Mouse (Mus musculus): ENCODE data around the gene Mpz. TPM values are rescaled to one million over a fixed set of nuclear protein-coding genes. Genes with fewer than 3 reads are reported as not detected.

Mpz gene
- polyA plus RNA-seq, 1 experiment from 2014 or later, result 7.7 TPM

DNA sequence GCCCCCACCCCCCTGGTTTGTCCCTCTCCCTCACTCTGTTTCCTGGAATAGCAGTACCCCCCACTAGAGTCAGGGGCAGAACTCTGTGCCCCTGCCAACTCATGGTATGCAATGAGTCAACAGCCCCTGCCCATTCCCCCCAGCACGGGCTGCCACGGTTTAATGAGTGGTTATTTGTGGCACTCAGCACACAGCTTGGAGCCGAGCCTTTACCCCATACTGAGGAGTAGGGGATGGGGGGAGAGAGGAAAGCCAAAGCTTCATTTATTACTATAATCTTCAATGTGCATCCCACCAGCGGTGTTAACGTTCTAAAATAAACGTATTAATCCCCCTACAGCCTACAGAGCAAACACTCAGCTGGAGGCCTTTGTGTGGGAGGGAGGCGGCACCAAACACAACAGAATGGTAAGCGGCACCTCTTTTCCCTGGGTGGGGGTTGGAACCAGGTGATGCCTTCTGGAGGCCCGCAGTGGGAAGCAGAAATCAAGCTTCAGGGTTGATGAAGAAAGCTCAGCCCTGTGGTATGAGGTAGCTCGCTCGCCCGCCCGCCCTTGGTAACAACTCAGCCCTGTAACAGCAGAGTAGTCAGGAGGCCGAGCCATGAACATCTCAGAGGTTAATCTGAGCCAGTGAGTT is 39.1 kb downstream of the Mpz start:
- Histone ChIP-seq H3K4me3 (no peak overlapping the region), H3K9me3 (no peaks in the 10 kb centered on the region), H3K9ac (no peak overlapping the region), H3K36me3 (no peaks in the 10 kb centered on the region), H3K27me3 (peaks cover 40% of the 10 kb centered on the region), H3K4me2 (peak overlapping the region; percentile 7), H3K4me1 (peaks cover 38% of the 10 kb centered on the region), H3K27ac (peak overlapping the region; percentile 66; the same call in 1 of the 2 replicates)
- WGBS, result 35% methylated on average over 14 of the region's 14 CpGs
- peak; percentile 69 for ATAC-seq (ENCODE audit: insufficient number of reproducible peaks, insufficient read depth, low FRiP score, low TSS enrichment, low read depth)

- Histone ChIP-seq H3K9me3 (no peaks in the 10 kb centered on the region), H3K36me3 (no peaks in the 10 kb centered on the region), H3K4me2 (no peak overlapping the region), H3K27ac (no peak overlapping the region), H3K4me1 (peaks cover 49% of the 10 kb centered on the region), H3K4me3 (no peak overlapping the region), H3K27me3 (peaks cover 52% of the 10 kb centered on the region), H3K9ac (no peak overlapping the region)
- WGBS, result 92% methylated on average over 9 of the region's 9 CpGs
- no peak for ATAC-seq (ENCODE audit: insufficient number of reproducible peaks, insufficient read depth, low FRiP score, low TSS enrichment, low read depth)
These were observed 40.3 kb downstream of the Mpz start for GRCm38 (mm10) chr1:171190832-171191231.

DNA sequence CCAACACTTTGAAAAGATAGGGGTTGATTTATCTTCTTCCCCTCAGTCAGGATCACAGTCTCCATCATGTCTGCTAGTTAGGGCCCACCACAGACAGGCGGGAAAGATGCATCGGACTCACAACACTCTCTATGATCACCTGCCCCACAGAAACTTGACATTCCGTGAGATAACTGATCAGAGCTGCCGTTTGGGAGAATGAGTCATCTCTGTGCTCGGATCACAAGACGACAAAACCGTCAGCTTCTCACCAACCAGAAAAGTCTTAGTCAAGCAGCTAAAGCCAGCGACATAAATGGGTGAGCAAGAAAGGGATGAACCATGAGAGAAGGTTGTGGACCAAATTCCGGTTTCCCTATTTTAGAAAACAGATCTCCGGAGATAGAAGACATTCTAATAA is 41.8 kb downstream of the Mpz start:
- Histone ChIP-seq H3K9me3 (no peaks in the 10 kb centered on the region), H3K9ac (no peak overlapping the region), H3K4me3 (no peak overlapping the region), H3K4me1 (peaks cover 53% of the 10 kb centered on the region), H3K27me3 (peaks cover 65% of the 10 kb centered on the region), H3K27ac (no peak overlapping the region), H3K36me3 (no peaks in the 10 kb centered on the region), H3K4me2 (no peak overlapping the region)
- ATAC-seq (ENCODE audit: insufficient number of reproducible peaks, insufficient read depth, low FRiP score, low TSS enrichment, low read depth), result no peak
- 43% methylated on average over 10 of the region's 10 CpGs for WGBS

- 2% methylated on average over 18 of the region's 18 CpGs for WGBS
- Histone ChIP-seq H3K4me2 (peak overlapping the region; percentile 49), H3K27ac (no peak overlapping the region), H3K9ac (peak overlapping the region; percentile 55; the same call in 1 of the 2 replicates), H3K4me1 (peaks cover 50% of the 10 kb centered on the region), H3K27me3 (peaks cover 69% of the 10 kb centered on the region), H3K9me3 (no peaks in the 10 kb centered on the region), H3K4me3 (peak overlapping the region; percentile 27), H3K36me3 (no peaks in the 10 kb centered on the region)
- no peak for ATAC-seq (ENCODE audit: insufficient number of reproducible peaks, insufficient read depth, low FRiP score, low TSS enrichment, low read depth)
These were observed 42.8 kb downstream of the Mpz start for GRCm38 (mm10) chr1:171193093-171193840.

- Histone ChIP-seq H3K27ac (no peak overlapping the region), H3K4me3 (peak overlapping the region; percentile 27), H3K4me1 (peaks cover 43% of the 10 kb centered on the region), H3K9me3 (no peaks in the 10 kb centered on the region), H3K9ac (no peak overlapping the region), H3K36me3 (no peaks in the 10 kb centered on the region), H3K27me3 (peaks cover 69% of the 10 kb centered on the region), H3K4me2 (peak overlapping the region; percentile 49)
- ATAC-seq (ENCODE audit: insufficient number of reproducible peaks, insufficient read depth, low FRiP score, low TSS enrichment, low read depth), result no peak
- WGBS, result 13% methylated on average over 11 of the region's 11 CpGs
These were observed 43.7 kb downstream of the Mpz start for GRCm38 (mm10) chr1:171193911-171194830.

DNA sequence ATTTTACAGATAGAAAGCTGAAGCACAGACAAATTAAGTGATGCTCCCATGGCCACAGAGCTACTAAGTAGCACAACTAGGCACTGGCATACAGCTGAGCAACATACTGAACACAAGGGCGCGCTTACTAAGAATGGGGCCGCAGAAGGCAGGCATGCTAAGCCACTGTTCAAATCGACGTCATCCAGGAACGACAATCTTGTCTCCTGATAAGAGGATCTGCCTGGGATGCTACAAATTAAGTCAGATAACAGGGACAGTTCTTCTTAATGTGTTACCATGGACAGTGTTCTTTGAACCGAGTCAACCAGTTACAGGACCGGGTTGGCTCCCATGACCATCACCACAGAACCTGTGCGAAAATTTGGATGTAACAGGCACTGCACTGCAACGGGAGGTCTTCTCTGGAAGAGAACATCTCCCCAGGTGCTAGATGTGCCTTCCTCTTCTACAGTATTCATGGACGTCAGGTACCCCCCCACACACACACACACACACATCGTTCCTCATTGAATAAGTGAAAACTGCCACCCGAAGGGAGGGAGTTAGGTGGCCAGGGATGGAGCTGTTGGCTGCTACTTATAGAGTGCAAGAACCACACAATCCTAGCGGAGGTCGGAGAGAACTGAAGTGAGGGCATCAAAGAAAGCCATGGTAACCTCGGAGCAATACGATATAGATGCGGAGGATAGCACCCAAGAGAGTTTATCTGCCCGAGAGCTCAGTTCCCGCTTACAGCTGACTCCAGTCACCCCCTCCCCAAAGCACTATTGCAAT is 44.7 kb downstream of the Mpz start:
- peaks cover 72% of the 10 kb centered on the region for H3K27me3 ChIP-seq
- 5% methylated on average over 20 of the region's 20 CpGs for WGBS
- peak overlapping the region; percentile 59 for H3K4me3 ChIP-seq
- H3K4me1 ChIP-seq, result peaks cover 35% of the 10 kb centered on the region
- no peaks in the 10 kb centered on the region for H3K9me3 ChIP-seq
- 0 out of 2 replicates have a peak, but pooled peaks have one; percentile 32 for ATAC-seq (ENCODE audit: insufficient number of reproducible peaks, insufficient read depth, low FRiP score, low TSS enrichment, low read depth)
- H3K36me3 ChIP-seq, result no peaks in the 10 kb centered on the region
- H3K9ac ChIP-seq, result peak overlapping the region; percentile 70
- H3K27ac ChIP-seq, result no peak overlapping the region
- peak overlapping the region; percentile 97 for H3K4me2 ChIP-seq

DNA sequence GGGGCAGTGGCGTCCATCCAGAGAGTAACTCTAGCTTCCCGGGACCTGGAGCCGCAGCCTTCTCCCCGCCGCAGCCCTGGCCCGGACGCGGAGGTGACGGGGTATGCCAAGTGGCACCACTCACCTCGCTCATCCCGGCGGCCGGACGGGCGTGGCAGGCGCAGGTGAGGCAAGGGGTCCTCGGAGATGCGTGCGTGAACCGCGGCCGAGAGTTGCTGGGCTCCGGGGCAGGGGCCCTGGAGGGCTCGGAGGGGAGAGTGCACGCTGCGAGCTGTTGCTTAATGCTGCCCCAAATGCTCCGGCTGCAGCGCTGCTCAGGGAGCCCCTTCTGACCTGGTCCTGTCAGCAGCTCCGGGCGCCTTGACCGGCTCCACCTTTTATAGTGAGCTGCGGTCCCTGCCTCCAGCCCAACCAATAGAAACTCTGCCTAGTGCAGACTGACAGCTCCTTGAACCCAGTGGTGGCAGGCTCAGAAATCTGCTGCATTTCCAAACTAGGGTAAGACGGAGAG is 45.4 kb downstream of the Mpz start, which contains the start of gene Pcp4l1:
TSS of gene Pcp4l1 (minus strand) at position 382 of the 511 bp plus-strand sequence.
- Histone ChIP-seq H3K36me3 (no peaks in the 10 kb centered on the region), H3K27ac (no peak within 1 kb of the TSS), H3K4me2 (peak within 1 kb of the TSS; percentile 97), H3K4me1 (peaks cover 35% of the 10 kb centered on the region), H3K27me3 (peaks cover 69% of the 10 kb centered on the region), H3K9me3 (no peaks in the 10 kb centered on the region), H3K4me3 (peak within 1 kb of the TSS; percentile 59), H3K9ac (peak within 1 kb of the TSS; percentile 70)
- ATAC-seq (ENCODE audit: insufficient number of reproducible peaks, insufficient read depth, low FRiP score, low TSS enrichment, low read depth), result no peak
- WGBS, result under 1% methylated on average over 33 of the region's 33 CpGs

DNA sequence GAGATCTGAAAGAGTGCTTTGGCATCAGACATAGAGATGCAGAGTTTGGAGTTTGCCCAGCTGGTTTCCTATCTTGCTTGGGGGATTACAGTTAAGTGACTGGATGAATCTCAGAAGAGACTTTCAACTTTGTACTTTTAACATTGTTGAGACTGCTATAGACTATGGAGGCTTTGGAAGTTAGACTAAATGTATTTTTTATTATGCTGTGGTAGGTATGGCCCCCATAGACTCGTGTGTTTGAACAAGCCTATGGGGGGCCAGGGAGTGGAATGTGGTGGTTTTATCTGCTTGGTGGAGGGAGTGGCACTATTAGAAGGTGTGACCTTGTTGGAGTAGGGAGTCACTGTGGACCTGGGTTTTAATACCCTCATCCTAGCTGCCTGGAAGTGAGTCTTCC is 49.0 kb downstream of the Mpz start:
- peaks cover 33% of the 10 kb centered on the region for H3K27me3 ChIP-seq
- no peaks in the 10 kb centered on the region for H3K36me3 ChIP-seq
- no peak overlapping the region for H3K9ac ChIP-seq
- peaks cover 16% of the 10 kb centered on the region for H3K4me1 ChIP-seq
- WGBS, result 69% methylated on average over 1 of the region's 1 CpGs
- no peak overlapping the region for H3K4me2 ChIP-seq
- H3K27ac ChIP-seq, result no peak overlapping the region
- H3K9me3 ChIP-seq, result no peaks in the 10 kb centered on the region
- ATAC-seq (ENCODE audit: insufficient number of reproducible peaks, insufficient read depth, low FRiP score, low TSS enrichment, low read depth), result no peak
- no peak overlapping the region for H3K4me3 ChIP-seq

- H3K9ac ChIP-seq, result no peak overlapping the region
- ATAC-seq (ENCODE audit: insufficient number of reproducible peaks, insufficient read depth, low FRiP score, low TSS enrichment, low read depth), result no peak
These were observed 50.3 kb downstream of the Mpz start for GRCm38 (mm10) chr1:171200769-171201168.

DNA sequence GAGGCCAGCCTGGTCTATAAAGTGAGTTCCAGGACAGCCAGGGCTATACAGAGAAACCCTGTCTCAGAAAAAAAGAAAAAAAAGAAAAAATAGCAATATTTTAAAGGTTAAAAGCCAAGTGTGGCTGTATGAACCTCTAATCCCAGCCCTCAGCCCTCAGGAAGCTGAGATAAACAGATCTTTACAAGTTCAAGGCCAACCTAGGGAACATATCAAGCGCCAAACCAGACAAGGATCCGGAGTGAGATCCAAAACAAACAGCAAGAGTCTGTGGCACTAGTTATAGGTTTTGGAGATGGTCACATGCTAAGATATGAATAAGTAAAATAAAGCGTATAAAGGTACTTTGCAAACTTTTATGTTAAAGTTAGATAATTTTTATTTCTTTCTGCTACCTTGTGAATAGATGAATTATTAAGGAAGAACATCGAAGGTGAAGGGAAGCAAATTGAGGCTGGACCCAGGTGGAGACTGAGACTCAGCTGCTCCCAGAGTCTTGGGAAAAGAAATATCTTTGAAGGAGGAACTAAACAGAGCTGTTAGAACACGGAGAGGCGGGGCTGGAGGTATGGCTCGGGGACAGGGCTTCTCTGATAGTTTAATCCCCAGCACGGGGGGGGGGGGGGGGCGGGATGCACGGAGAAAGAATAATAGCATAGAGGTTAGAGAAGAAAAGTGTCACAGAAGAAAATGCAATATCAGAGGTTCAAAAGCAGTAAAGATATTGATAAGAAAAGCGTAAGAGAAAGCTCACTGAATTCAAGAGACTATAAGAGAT is 53.1 kb downstream of the Mpz start:
- WGBS, result 53% methylated on average over 10 of the region's 11 CpGs
- Histone ChIP-seq H3K36me3 (no peaks in the 10 kb centered on the region), H3K4me2 (no peak overlapping the region)

More at GRCm38 (mm10) chr1:171200769-171201168, 50.3 kb downstream of the Mpz start:
- peaks cover 21% of the 10 kb centered on the region for H3K27me3 ChIP-seq
- 95% methylated on average over 1 of the region's 1 CpGs for WGBS
- peaks cover 5% of the 10 kb centered on the region for H3K4me1 ChIP-seq
- H3K4me3 ChIP-seq, result no peak overlapping the region
- no peak overlapping the region for H3K4me2 ChIP-seq
- no peaks in the 10 kb centered on the region for H3K36me3 ChIP-seq
- H3K27ac ChIP-seq, result no peak overlapping the region
- no peaks in the 10 kb centered on the region for H3K9me3 ChIP-seq

More for the DNA sequence above, 53.1 kb downstream of the Mpz start:
- no peak overlapping the region for H3K4me3 ChIP-seq
- H3K9me3 ChIP-seq, result no peaks in the 10 kb centered on the region
- ATAC-seq (ENCODE audit: insufficient number of reproducible peaks, insufficient read depth, low FRiP score, low TSS enrichment, low read depth), result no peak
- no peak overlapping the region for H3K27ac ChIP-seq
- peaks cover 5% of the 10 kb centered on the region; the same call in 1 of the 2 replicates for H3K27me3 ChIP-seq
- H3K9ac ChIP-seq, result no peak overlapping the region
- H3K4me1 ChIP-seq, result no peaks in the 10 kb centered on the region
